In genomic region chr10:12762668-12763067, GRCm38 (mm10) we compare ENCODE assay signal across 19 mouse cellular contexts.
A peak's percentile ranks its signal among the peaks of the same experiment; 100 is the strongest.
DNase-seq lines count a peak whose midpoint lies in the region; ATAC-seq and TF ChIP-seq lines count a peak whose summit lies in the region.
"Had no signal": no experiment of that assay in that cellular context is flagged by ENCODE, and none has a peak within 500 bp of the region (broad histone marks: within the 10 kb centered on the region; RNA-seq: fewer than 3 reads in every experiment).

No protein-coding gene starts in this region.

- H3K36me3 ChIP-seq in ES-E14 (ENCODE audit: control insufficient read depth, insufficient read depth, low read length, poor library complexity, severe bottlenecking): no peaks in the 10 kb centered on the region
- no peaks in the 10 kb centered on the region for H3K36me3 ChIP-seq in midbrain, embryonic 16.5 days (ENCODE audit: control insufficient read depth, insufficient read depth, low read length)
- H3K36me3 ChIP-seq in limb, embryonic 10.5 days: peaks cover 3% of the 10 kb centered on the region; the same call in 1 of the 2 replicates
- H3K36me3 ChIP-seq in stomach, postnatal 0 days (ENCODE audit: control insufficient read depth, insufficient read depth, low read length): no peaks in the 10 kb centered on the region; the same call in 1 of the 2 replicates
- H3K36me3 ChIP-seq: forebrain, embryonic 15.5 days had no signal

- DNase-seq in ES-CJ7 (ENCODE audit: low read depth, low spot score) (peak; percentile 81), ES-E14 (ENCODE audit: low read depth, low spot score) (peak; percentile 54), ZHBTc4 (ENCODE audit: low read depth, low spot score) (peak; percentile 86)
- no peak for DNase-seq in limb, embryonic 10.5 days (ENCODE audit: low spot score)
- DNase-seq in stomach, postnatal 0 days (ENCODE audit: low spot score): no peak
- DNase-seq: adrenal gland, adult 2 months; adrenal gland, postnatal 10 days; adrenal gland, postnatal 25 days; cerebellum, adult 11-12 months; cerebellum, adult 2 months; cerebellum, adult 9-10 months; cerebellum, postnatal 10 days; cerebellum, postnatal 25 days; forebrain, postnatal 0 days had no signal

- no peak overlapping the region for H3K4me2 ChIP-seq in midbrain, embryonic 16.5 days (ENCODE audit: low read length)
- H3K4me2 ChIP-seq in stomach, postnatal 0 days (replicated peaks; ENCODE audit: low read depth): no peak overlapping the region
- H3K4me2 ChIP-seq: embryonic facial prominence, embryonic 12.5 days; forebrain, embryonic 13.5 days; forebrain, embryonic 15.5 days had no signal

- H3K27ac ChIP-seq in ES-E14 (ENCODE audit: insufficient read depth, low read depth, low read length, poor library complexity, severe bottlenecking): no peak overlapping the region
- H3K27ac ChIP-seq in midbrain, embryonic 16.5 days (ENCODE audit: low read length): no peak overlapping the region
- no peak overlapping the region for H3K27ac ChIP-seq in limb, embryonic 10.5 days
- H3K27ac ChIP-seq in stomach, postnatal 0 days (replicated peaks): no peak overlapping the region
- H3K27ac ChIP-seq: embryonic facial prominence, embryonic 10.5 days; embryonic facial prominence, embryonic 12.5 days; forebrain, embryonic 13.5 days; forebrain, embryonic 15.5 days had no signal

- no peak for ATAC-seq in midbrain, embryonic 16.5 days
- no peak for ATAC-seq in stomach, postnatal 0 days (ENCODE audit: low FRiP score, low TSS enrichment)
- ATAC-seq: forebrain, embryonic 13.5 days; forebrain, embryonic 15.5 days; forebrain, postnatal 0 days had no signal

- TF ChIP-seq EP300 in stomach, postnatal 0 days (optimal IDR thresholded peaks at IDR 0.05): no peak

- in situ Hi-C loops in ES-E14 (cut with MboI; ENCODE audit: low sequenced_read_pairs in 2 of 2, unreplicated experiment in 2 of 2): no loop called here

- no peak overlapping the region for H3K4me3 ChIP-seq in ES-E14 (ENCODE audit: insufficient read depth in 1 of 2, low read depth in 1 of 2, low read length in 2 of 2, poor library complexity in 1 of 2, severe bottlenecking in 1 of 2)
- H3K4me3 ChIP-seq in midbrain, embryonic 16.5 days (ENCODE audit: low read depth, low read length): no peak overlapping the region
- no peak overlapping the region for H3K4me3 ChIP-seq in limb, embryonic 10.5 days
- no peak overlapping the region for H3K4me3 ChIP-seq in stomach, postnatal 0 days (ENCODE audit: low read depth, low read length)
- H3K4me3 ChIP-seq: embryonic facial prominence, embryonic 10.5 days; embryonic facial prominence, embryonic 12.5 days; forebrain, embryonic 13.5 days; forebrain, embryonic 15.5 days had no signal

- H3K9me3 ChIP-seq in ES-E14 (ENCODE audit: control insufficient read depth, insufficient read depth, low read depth, low read length): no peaks in the 10 kb centered on the region
- H3K9me3 ChIP-seq in midbrain, embryonic 16.5 days (replicated peaks; ENCODE audit: control insufficient read depth, low read length, poor library complexity, severe bottlenecking): no peaks in the 10 kb centered on the region
- H3K9me3 ChIP-seq in limb, embryonic 10.5 days (replicated peaks): 0 out of 2 replicates have a peak, but pooled peaks cover 2% of the 10 kb centered on the region
- H3K9me3 ChIP-seq in stomach, postnatal 0 days (ENCODE audit: control insufficient read depth, low read length): no peaks in the 10 kb centered on the region
- H3K9me3 ChIP-seq: forebrain, embryonic 13.5 days; forebrain, embryonic 15.5 days had no signal

- H3K27me3 ChIP-seq in midbrain, embryonic 16.5 days (ENCODE audit: control insufficient read depth, insufficient read depth, low read depth, low read length): no peaks in the 10 kb centered on the region
- H3K27me3 ChIP-seq in limb, embryonic 10.5 days (ENCODE audit: low read depth, poor library complexity, severe bottlenecking): no peaks in the 10 kb centered on the region
- no peaks in the 10 kb centered on the region for H3K27me3 ChIP-seq in stomach, postnatal 0 days (ENCODE audit: control insufficient read depth, insufficient read depth, low read length)
- H3K27me3 ChIP-seq: embryonic facial prominence, embryonic 12.5 days; forebrain, embryonic 13.5 days; forebrain, embryonic 15.5 days had no signal

- H3K9ac ChIP-seq in ES-E14 (ENCODE audit: insufficient read depth, low read depth, low read length, poor library complexity, severe bottlenecking): no peak overlapping the region
- H3K9ac ChIP-seq in midbrain, embryonic 16.5 days (ENCODE audit: low read depth, low read length): no peak overlapping the region
- no peak overlapping the region for H3K9ac ChIP-seq in stomach, postnatal 0 days (ENCODE audit: low read length)
- H3K9ac ChIP-seq: embryonic facial prominence, embryonic 12.5 days; forebrain, embryonic 13.5 days; forebrain, embryonic 15.5 days; forebrain, postnatal 0 days had no signal

- H3K4me1 ChIP-seq in ES-E14 (ENCODE audit: control insufficient read depth in 2 of 2, insufficient read depth in 2 of 2, low read length in 2 of 2, poor library complexity in 1 of 2): no peaks in the 10 kb centered on the region
- H3K4me1 ChIP-seq in midbrain, embryonic 16.5 days (ENCODE audit: control insufficient read depth, insufficient read depth, low read length): 0 out of 2 replicates have a peak, but pooled peaks cover 2% of the 10 kb centered on the region
- peaks cover 15% of the 10 kb centered on the region for H3K4me1 ChIP-seq in limb, embryonic 10.5 days
- H3K4me1 ChIP-seq in stomach, postnatal 0 days (replicated peaks; ENCODE audit: control insufficient read depth, insufficient read depth): no peaks in the 10 kb centered on the region

- no peak for TF ChIP-seq CTCF in stomach, postnatal 0 days (IDR thresholded peaks at IDR 0.05; ENCODE audit: low read depth)

- 55% methylated on average over 3 of the region's 3 CpGs for WGBS in midbrain, embryonic 16.5 days
- 68% methylated on average over 3 of the region's 3 CpGs for WGBS in limb, embryonic 10.5 days
- WGBS in stomach, postnatal 0 days: 55% methylated on average over 3 of the region's 3 CpGs

TF ChIP-seq in ES-E14, 5 proteins besides CTCF, POLR2A, EP300 and RAD21:
- TF ChIP-seq ZC3H11A (IDR thresholded peaks at IDR 0.05; ENCODE audit: borderline replicate concordance, low read depth, low read length) (no peak), MAFK (IDR thresholded peaks at IDR 0.05; ENCODE audit: insufficient read depth, low read depth, low read length) (no peak), HCFC1 (IDR thresholded peaks at IDR 0.05; ENCODE audit: borderline replicate concordance, insufficient read depth, low read length) (no peak), ZNF384 (IDR thresholded peaks at IDR 0.05; ENCODE audit: low read depth, low read length) (no peak), CHD2 (IDR thresholded peaks at IDR 0.05; ENCODE audit: low read depth, low read length) (no peak)
TF ChIP-seq in ES-E14: peak in this region for 0.

Comparison
In these comparisons a context has a peak if more than half of its experiments do, and no peak if none do; other contexts are left out.
1. DNase-seq: peak in ES-CJ7 (single experiment), ES-E14 (single experiment) and ZHBTc4 (single experiment); none in limb, embryonic 10.5 days (single experiment) and stomach, postnatal 0 days (single experiment).